Mouse (Mus musculus) spleen, adult 2 months (tissue): ENCODE results near the gene Fras1.

ENCODE experiments used
- CTCF ChIP-seq: fragments of 200-500 bp; IDR thresholded peaks from 2 replicates; pipeline ENCODE4 v1.5.1; 2011; ENCODE audit warnings: mild to moderate bottlenecking, inconsistent platforms; ENCODE audit not compliant: insufficient read depth, insufficient read length, insufficient replicate concordance; ENCODE audit errors: extremely low read depth
- POLR2A ChIP-seq: fragments of 200-500 bp; IDR thresholded peaks from 2 replicates; pipeline ENCODE4 v1.6.1; 2011; ENCODE audit warnings: low read depth, low read length, inconsistent platforms

DNA sequence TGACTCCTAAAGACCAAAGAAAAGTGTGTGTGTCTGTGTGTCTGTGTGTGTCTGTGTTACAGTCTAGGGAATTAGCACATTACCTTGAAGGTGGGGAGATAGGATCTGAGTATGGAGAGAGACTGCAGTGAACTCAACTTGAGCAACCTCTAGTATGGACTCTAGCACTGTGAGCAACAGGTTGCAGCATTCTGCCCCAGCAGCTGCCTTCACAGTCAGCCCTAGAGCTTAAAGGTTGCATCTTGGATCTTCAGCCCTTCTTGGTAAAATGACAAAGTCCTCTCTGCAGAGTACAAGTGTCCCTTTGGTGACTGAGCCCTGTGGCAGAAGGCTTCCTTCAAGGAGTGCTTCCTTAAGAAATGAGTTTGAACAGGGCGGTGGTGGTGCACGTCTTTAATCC lies 88.4 kb downstream of the Fras1 start:
- TF ChIP-seq POLR2A, result no peak
- no peak for TF ChIP-seq CTCF
